Mouse (Mus musculus) testis, adult 2 months (tissue): ENCODE measurements around the gene Limk1.

Source experiments
- CTCF ChIP-seq: fragments of 200-500 bp; IDR thresholded peaks from 2 replicates; pipeline ENCODE4 v1.5.1; 2012; ENCODE audit warnings: low read depth, mild to moderate bottlenecking, inconsistent platforms, low read length, moderate library complexity; ENCODE audit not compliant: control insufficient read depth, insufficient read depth, insufficient replicate concordance
- POLR2A ChIP-seq: fragments of 200-500 bp; IDR thresholded peaks from 2 replicates; pipeline ENCODE4 v1.6.1; 2012; ENCODE audit warnings: low read depth, mild to moderate bottlenecking, inconsistent platforms, low read length, moderate library complexity; ENCODE audit not compliant: control insufficient read depth

DNA sequence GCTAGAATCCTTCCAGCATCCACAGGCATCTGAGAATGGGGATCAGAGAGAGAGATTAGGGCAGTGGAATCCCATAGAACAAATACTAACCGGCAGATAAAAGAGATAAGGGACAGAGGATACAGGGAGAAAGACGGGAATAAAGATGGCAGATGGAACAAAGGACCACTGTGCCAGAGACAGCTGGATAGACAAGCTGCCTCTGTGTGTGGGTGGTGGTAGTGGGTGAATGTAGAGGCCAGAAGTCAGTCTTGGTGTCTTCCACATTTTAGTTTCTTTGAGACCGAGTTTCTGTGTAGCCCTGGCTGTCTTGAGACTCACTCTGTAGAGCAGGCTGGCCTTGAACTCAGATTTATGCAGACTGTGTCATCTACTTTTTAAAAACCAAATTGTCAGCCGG, 72.6 kb downstream of the Limk1 start:
- no peak for TF ChIP-seq POLR2A
- no peak for TF ChIP-seq CTCF
